Mouse (Mus musculus) lung, postnatal 0 days (tissue): Measurements from ENCODE around the gene Zfp74. TPM values are rescaled to one million over a fixed set of nuclear protein-coding genes. Genes with fewer than 3 reads are reported as not detected.
"Not testable (repeated sequence)": the region's sequence is repeated elsewhere in the genome, so short reads cannot be mapped to it uniquely, and the experiment has no call there.

Experiments used
- ATAC-seq: fragments of 200-750 bp; cut with Nextera tagmentation; 2 replicates; pipeline ENCODE4 v1.8.0; 2017; ENCODE audit warnings: moderate library complexity
- DNase-seq: peaks from one replicate; pipeline ENCODE4 v3.0.0-alpha.2; 2016; ENCODE audit warnings: low spot score
- H3K27ac ChIP-seq: fragments of 300-500 bp; sonication (generic); 2 replicates; pipeline ENCODE4 v1.5.1; 2014; ENCODE audit warnings: antibody characterized with exemption, mild to moderate bottlenecking, low read length, mixed read lengths
- H3K27me3 ChIP-seq: fragments of 300-500 bp; sonication (generic); replicated peaks from 2 replicates; pipeline ENCODE4 v1.6.1; 2014; ENCODE audit warnings: low read length, mixed read lengths; ENCODE audit not compliant: insufficient read depth
- H3K36me3 ChIP-seq: fragments of 300-500 bp; sonication (generic); 2 replicates; pipeline ENCODE4 v1.6.1; 2014; ENCODE audit warnings: low read length, mixed read lengths; ENCODE audit not compliant: insufficient read depth
- H3K4me1 ChIP-seq: fragments of 300-500 bp; sonication (generic); 2 replicates; pipeline ENCODE4 v1.6.1; 2014; ENCODE audit warnings: antibody characterized with exemption, low read depth, low read length, mixed read lengths; ENCODE audit not compliant: insufficient read depth
- H3K4me2 ChIP-seq: fragments of 300-500 bp; sonication (generic); replicated peaks from 2 replicates; pipeline ENCODE4 v1.6.1; 2014; ENCODE audit warnings: low read depth, mild to moderate bottlenecking, low read length, moderate library complexity, mixed read lengths
- H3K4me3 ChIP-seq: fragments of 300-500 bp; sonication (generic); 2 replicates; pipeline ENCODE4 v1.5.1; 2014; ENCODE audit warnings: low read depth, low read length
- H3K9ac ChIP-seq: fragments of 300-500 bp; sonication (generic); replicated peaks from 2 replicates; pipeline ENCODE4 v1.6.1; 2014; ENCODE audit warnings: low read depth, mild to moderate bottlenecking
- H3K9me3 ChIP-seq: fragments of 300-500 bp; sonication (generic); 2 replicates; pipeline ENCODE4 v1.6.1; 2016; ENCODE audit warnings: low read length, mixed read lengths
- CTCF ChIP-seq: IDR thresholded peaks from 2 replicates; pipeline ENCODE4 v1.5.1; 2016; ENCODE audit warnings: antibody characterized with exemption, mild to moderate bottlenecking
- EP300 ChIP-seq: IDR thresholded peaks from 2 replicates; pipeline ENCODE4 v1.6.1; 2016; ENCODE audit warnings: antibody characterized with exemption, mild to moderate bottlenecking, control low read depth
- WGBS: fragments of 180-500 bp; shearing (Covaris S2); extraction: QIAGEN DNeasy Blood & Tissue Kit; methylation state at CpG from one replicate; pipeline ENCODE4 v1.1.7; 2014; 5-methylcytosine and 5-hydroxymethylcytosine counted together
- polyA plus RNA-seq: library from polyadenylated mRNA; unstranded; fragments of >200 nt; fragmentation: Nextera tagmentation; extraction: Ambion mirVana; gene quantifications from 2 replicates; pipeline ENCODE4 v1.2.1, GENCODE M21; 2015

Gene Zfp74
- polyA plus RNA-seq, 1 experiment from 2014 or later: 5.1 TPM

DNA sequence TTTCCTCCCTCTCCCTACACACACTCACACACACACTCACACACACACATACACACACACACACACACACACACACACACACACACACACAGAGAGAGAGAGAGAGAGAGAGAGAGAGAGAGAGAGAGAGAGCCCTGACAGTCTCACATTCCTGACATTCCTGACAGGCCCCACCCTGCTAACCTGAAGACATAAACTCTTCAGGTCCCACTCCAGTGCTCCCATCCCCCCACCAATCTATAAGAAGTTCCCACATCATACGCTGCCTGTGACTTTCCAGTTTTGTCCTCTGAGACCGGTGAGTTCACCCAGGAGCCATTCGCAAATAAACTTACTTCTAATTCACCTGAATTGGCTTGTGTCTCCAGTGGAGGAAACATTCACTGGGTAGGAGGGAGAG is 28.0 kb upstream of the Zfp74 start:
- Histone ChIP-seq H3K9ac (no peak overlapping the region), H3K27me3 (no peaks in the 10 kb centered on the region), H3K27ac (peak overlapping the region; percentile 51; the same call in 1 of the 2 replicates), H3K4me2 (no peak overlapping the region), H3K4me3 (no peak overlapping the region), H3K4me1 (peaks cover 5% of the 10 kb centered on the region; the same call in 1 of the 2 replicates), H3K36me3 (no peaks in the 10 kb centered on the region), H3K9me3 (no peaks in the 10 kb centered on the region)
- TF ChIP-seq EP300: peak; percentile 62
- TF ChIP-seq CTCF: no peak
- no peak for ATAC-seq
- WGBS: 58% methylated on average over 3 of the region's 3 CpGs
- DNase-seq: peak; percentile 66

DNA sequence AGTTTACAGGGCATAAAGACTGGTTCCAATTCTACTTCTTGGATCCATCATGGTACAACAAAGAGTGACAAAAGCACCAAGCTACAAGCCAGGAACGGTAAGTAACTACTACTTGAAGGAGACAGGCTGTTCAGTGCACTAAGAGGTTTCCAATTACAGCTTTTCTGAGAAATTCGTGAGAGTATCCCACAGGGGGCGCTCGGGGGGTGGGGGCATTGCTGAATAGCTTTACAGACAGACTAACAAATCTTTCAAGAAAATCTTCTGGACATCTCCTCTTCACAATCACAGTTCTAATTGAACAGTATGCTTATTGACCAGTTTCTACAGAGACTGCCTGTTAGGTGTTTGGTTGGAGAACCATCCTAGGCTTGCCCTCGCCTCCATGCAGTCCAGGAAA is 27.6 kb upstream of the Zfp74 start:
- H3K4me2 ChIP-seq: no peak overlapping the region
- ATAC-seq: no peak

DNA sequence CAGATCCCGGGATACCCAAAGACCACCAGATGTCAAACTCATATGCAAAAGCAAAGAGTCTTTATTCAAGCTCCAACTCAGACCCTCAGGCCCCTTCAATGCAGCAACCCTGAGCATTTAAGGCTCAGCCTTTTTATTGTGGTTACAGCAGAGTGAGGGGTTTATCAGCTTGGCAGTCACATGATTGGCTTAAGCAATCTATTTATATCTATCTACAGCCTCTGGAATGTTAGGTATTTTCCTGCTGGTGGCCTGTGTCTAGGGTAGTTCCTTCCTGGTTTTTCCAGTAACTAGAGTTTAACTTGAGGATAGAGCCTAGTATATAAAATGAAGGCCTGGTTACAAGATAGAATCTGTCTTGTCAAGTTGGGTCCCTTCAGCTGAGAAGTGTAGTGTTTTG is 26.9 kb upstream of the Zfp74 start:
- Histone ChIP-seq H3K27ac (peak overlapping the region; percentile 51), H3K4me3 (no peak overlapping the region), H3K4me2 (no peak overlapping the region), H3K9ac (no peak overlapping the region), H3K27me3 (no peaks in the 10 kb centered on the region), H3K4me1 (peaks cover 5% of the 10 kb centered on the region; the same call in 1 of the 2 replicates), H3K36me3 (no peaks in the 10 kb centered on the region), H3K9me3 (no peaks in the 10 kb centered on the region)
- 94% methylated on average over 1 of the region's 1 CpGs for WGBS
- ATAC-seq (no peak), DNase-seq (peak; percentile 56)
- TF ChIP-seq EP300: no peak
- no peak for TF ChIP-seq CTCF

More for the DNA sequence above, 27.6 kb upstream of the Zfp74 start:
- WGBS: 31% methylated on average over 5 of the region's 5 CpGs
- Histone ChIP-seq H3K27me3 (no peaks in the 10 kb centered on the region), H3K4me3 (no peak overlapping the region), H3K9me3 (no peaks in the 10 kb centered on the region), H3K4me1 (peaks cover 5% of the 10 kb centered on the region; the same call in 1 of the 2 replicates), H3K27ac (peak overlapping the region; percentile 51), H3K9ac (no peak overlapping the region), H3K36me3 (no peaks in the 10 kb centered on the region)
- TF ChIP-seq CTCF: no peak
- TF ChIP-seq EP300: no peak
- DNase-seq: peak; percentile 26

DNA sequence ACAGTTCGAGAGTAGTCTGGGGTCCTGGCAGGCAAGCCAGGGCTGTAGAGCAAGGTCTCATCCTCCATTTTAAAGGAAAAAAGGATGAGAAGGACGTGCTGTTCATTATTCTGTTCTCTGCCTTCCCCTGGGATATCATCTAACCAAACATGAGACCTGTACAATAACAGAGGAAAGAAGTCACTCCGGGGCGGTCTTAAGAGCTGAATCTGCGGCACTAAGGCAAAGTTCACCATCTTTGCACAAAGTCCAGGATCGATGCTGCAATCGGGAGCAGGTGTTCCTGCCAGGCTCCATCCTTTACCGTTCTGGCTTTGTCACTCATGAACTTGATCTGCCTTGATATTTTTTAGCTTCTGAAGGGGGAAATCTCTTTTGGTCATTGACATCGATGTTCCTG is 16.8 kb upstream of the Zfp74 start:
- 85% methylated on average over 9 of the region's 9 CpGs for WGBS
- no peak overlapping the region for H3K9ac ChIP-seq
- H3K27me3 ChIP-seq: no peaks in the 10 kb centered on the region
- H3K9me3 ChIP-seq: no peaks in the 10 kb centered on the region
- H3K4me2 ChIP-seq: no peak overlapping the region
- no peaks in the 10 kb centered on the region for H3K4me1 ChIP-seq
- ATAC-seq: no peak
- no peak overlapping the region for H3K4me3 ChIP-seq
- no peak for DNase-seq
- TF ChIP-seq CTCF: no peak
- no peak for TF ChIP-seq EP300
- no peaks in the 10 kb centered on the region for H3K36me3 ChIP-seq
- H3K27ac ChIP-seq: no peak overlapping the region

DNA sequence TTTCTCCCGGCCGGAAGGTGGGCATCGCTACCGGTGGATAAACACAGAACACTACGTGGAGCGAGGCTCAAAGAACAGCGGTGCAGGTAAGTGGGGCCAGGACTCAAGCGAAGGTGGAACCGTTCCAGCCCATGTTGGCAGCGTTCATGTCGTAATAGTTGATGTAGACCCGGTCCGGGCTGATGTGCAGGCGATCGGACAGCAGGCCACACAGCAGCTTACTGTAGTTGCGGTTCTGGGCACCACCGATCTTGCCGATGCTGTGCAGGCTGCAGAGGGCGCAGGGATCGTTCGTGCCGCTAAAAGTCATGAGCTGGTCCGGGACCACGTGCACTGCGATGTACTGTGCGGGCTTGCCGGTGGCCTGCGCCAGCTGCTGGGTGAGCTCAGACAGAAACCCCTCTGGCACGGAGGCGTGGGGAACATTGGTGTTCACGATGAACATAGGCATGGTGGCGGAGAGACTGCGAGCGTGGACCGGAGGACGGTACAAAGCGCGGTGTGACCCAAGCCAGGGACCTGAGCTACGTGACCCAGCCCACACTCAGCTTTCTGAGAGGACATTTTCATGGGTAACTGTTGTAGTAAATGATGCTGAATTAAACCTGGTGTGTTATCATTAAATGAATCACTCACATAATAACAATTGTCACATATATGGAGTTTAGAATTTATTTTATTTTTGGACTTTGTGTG is 11.4 kb upstream of the Zfp74 start:
- not testable (repeated sequence) for DNase-seq, H3K27me3 ChIP-seq, H3K4me2 ChIP-seq, H3K9ac ChIP-seq, H3K36me3 ChIP-seq, H3K4me1 ChIP-seq, H3K27ac ChIP-seq, ATAC-seq, H3K9me3 ChIP-seq, H3K4me3 ChIP-seq
- 53% methylated on average over 31 of the region's 39 CpGs for WGBS

- Histone ChIP-seq H3K4me3 (no peak overlapping the region), H3K36me3 (no peaks in the 10 kb centered on the region), H3K27ac (no peak overlapping the region), H3K4me2 (no peak overlapping the region), H3K27me3 (no peaks in the 10 kb centered on the region), H3K9me3 (no peaks in the 10 kb centered on the region), H3K4me1 (no peaks in the 10 kb centered on the region), H3K9ac (no peak overlapping the region)
- ATAC-seq (no peak), DNase-seq (no peak)
- TF ChIP-seq EP300 (no peak), CTCF (peak; percentile 8; the same call in 1 of the 2 replicates)
- 38% methylated on average over 3 of the region's 3 CpGs for WGBS
Measured at GRCm38 (mm10) chr7:29959004-29959403, 5.1 kb upstream of the Zfp74 start.
